Mouse (Mus musculus): ENCODE measurements around the gene Wsb2.
"Not testable (repeated sequence)": the region's sequence is repeated elsewhere in the genome, so short reads cannot be mapped to it uniquely, and the experiment has no call there.

Wsb2 gene

GRCm38 (mm10) chr5:117357129-117357477 is at the start of gene Wsb2:
Gene Wsb2, plus strand, starts transcription at chr5:117357304.
- peak; percentile 70 to 74 for DNase-seq (ENCODE audit: low spot score in 2 of 2)

- peak; percentile 56 to 65 for DNase-seq (ENCODE audit: low spot score in 2 of 2)
These were observed 49.4 kb upstream of the Wsb2 start for GRCm38 (mm10) chr5:117307699-117308098.

DNA sequence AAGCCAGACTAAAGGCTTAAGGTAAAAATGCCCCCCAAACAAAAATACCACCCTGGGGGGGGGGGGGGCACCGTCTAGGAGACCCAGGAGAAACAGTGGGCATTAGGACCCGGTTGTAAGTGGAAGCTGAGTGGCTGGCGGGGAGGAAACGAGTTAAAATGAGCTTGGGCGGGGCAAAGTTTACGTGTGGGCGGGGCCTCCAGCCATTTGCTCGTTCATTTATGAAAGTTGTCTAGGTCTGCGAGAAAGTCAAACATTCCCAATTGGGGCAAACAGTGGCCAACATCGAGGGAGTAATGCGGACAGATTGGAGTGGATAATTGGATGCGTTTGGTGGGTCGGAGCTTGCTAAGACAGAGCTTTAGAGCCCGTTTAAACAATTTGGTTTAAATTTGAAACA is 43.7 kb upstream of the Wsb2 start:
- DNase-seq (ENCODE audit: low spot score in 2 of 2) = no peak

GRCm38 (mm10) chr5:117313909-117314308 is 43.2 kb upstream of the Wsb2 start:
- no peak for DNase-seq (ENCODE audit: low spot score in 2 of 2)

DNA sequence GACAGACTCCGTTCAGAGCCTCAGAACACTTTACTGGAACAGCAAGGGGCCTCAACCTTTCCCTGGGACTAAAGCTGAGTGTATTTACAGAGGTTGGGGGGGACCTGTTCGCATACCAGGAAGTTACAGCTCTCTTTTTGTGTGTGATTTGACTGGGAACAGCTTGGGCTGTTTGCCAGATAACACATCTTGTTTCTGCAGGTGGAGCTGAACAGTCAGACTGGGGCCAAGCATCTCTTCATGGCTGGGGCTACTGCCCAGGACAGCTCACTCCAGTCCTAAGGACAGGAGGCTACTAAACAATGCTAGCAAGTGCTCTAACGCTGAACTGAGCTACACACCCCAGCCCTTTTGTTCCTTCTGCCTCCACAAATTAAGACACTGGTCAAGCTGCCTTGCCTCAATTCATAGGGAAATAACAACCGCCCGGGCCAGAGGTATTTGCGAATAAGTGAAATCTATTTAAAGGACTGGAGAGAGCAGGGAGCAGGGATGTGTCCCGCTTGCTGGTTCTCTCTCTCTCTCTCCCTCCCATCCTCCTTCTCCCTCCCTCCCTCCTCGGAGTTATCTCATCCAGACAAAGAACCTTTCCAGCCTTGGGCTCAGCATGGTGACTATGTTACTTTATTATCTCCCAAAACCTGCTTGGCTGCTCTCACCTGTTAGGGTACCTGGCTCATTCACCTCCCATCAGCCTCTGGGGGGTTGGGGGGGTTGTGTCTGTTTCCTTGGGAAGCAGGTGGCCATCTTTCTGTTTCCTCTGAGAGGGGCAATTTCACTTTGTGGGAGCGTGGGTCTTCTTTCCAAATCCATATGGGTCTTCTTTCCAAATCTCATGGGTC is 42.3 kb upstream of the Wsb2 start:
- no peak for DNase-seq (ENCODE audit: low spot score in 2 of 2)

GRCm38 (mm10) chr5:117318741-117319629 is 38.1 kb upstream of the Wsb2 start, which contains the start of gene Vsig10:
Gene Vsig10, plus strand, starts transcription at chr5:117319083.
- DNase-seq (ENCODE audit: low spot score in 2 of 2) = peak; percentile 18 to 48

DNA sequence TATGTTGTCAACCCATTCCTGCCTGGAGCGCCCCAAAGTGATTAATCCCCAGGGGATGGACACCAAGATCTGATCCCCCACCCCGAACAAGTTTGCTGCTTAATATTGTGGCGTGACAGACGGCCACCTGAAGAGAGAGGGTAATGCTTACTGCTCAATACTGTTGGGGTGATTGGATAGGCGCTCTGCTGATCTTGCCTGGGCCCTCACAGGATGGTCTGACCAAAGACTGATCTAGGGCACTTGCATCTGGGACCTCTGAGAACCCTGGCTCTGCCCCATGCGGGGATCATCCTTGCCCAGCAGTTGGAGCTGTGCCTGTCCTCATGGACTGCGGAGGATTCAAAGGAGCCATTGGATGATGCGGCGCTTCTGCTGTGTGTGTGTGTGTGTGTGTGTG is 33.4 kb upstream of the Wsb2 start:
- no peak for DNase-seq (ENCODE audit: low spot score in 2 of 2)

DNA sequence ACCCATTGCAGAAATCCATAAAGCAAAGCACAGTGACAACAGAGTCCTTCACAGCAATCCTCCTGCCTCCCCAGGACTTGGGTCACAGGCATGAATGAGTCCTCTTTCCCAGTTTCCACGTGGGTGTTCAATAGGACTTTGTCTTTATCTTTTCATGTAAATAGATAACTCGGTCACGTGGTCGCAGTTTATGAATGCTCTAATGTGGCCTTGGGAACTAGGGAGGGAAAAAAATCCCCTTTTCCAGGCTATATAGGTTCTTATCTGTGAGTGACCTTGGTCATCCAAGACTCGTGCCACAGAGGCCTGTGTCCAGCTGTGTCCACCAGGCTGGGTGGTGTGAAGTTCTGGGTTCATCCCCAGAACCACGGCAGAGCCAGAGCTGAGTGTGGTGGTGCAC is 30.7 kb upstream of the Wsb2 start:
- DNase-seq (ENCODE audit: low spot score in 2 of 2) = no peak

GRCm38 (mm10) chr5:117330457-117330856 is 26.6 kb upstream of the Wsb2 start:
- DNase-seq (ENCODE audit: low spot score in 2 of 2) = no peak

- no peak for DNase-seq (ENCODE audit: low spot score in 2 of 2)
These were observed 19.1 kb upstream of the Wsb2 start for GRCm38 (mm10) chr5:117337999-117338398.

DNA sequence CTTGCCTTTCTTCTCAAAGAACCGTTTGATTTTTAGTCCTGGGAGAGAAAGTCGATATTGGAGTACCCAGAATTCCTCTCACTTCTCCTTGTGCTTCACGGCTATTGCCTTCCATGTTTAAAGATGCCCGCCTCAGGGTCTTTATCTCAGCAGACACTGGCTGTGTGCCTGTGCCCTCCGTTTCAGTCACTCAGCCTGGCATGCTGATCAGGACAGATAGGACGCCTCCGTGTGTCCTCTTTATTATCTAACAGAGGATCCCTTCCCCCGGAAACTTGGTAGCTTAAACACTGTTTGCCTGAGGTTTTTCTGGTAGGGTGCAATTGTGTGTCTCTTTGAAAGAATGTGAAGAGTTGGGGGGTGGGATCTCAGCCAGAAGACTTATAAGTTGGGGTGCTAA is 18.6 kb upstream of the Wsb2 start:
- no peak for DNase-seq (ENCODE audit: low spot score in 2 of 2)

DNA sequence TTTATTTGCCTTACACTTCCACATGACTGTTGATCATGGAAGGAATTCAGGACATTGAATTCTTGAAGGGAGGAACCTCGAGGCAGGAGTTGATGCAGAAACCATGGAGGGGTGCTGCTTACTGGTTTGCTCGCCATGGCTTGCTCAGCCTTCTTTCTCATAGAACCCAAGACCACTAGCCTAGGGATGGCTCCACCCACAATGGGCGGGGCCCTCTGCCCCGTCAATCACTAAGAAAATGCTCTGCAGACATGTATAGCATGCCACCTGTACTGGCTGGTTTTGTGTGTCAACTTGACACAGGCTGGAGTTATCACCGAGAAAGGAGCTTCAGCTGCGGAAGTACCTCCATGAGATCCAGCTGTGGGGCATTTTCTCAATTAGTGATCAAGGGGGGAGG is 17.0 kb upstream of the Wsb2 start:
- no peak for DNase-seq (ENCODE audit: low spot score in 2 of 2)

GRCm38 (mm10) chr5:117341896-117342295 is 15.2 kb upstream of the Wsb2 start:
- DNase-seq (ENCODE audit: low spot score in 2 of 2) = no peak

DNA sequence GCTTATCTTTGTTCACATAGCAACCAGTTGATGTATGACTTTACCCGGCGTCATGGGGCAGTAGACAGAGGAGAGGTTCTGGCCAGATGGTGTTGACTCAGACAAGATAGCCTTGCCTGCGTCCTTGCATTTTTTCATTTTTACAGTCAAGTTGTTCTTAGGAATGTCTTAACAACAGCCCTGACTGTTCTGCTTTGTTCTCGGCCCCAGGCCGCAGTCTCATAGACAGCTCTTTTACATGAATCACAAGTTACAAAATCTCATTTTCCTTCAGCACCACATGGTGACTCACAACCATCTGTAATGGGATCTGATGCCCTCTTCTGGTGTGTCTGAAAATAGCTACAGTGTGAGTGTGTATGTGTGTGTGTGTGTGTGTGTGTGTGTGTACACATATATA is 12.6 kb upstream of the Wsb2 start:
- DNase-seq (ENCODE audit: low spot score in 2 of 2) = not testable (repeated sequence)

DNA sequence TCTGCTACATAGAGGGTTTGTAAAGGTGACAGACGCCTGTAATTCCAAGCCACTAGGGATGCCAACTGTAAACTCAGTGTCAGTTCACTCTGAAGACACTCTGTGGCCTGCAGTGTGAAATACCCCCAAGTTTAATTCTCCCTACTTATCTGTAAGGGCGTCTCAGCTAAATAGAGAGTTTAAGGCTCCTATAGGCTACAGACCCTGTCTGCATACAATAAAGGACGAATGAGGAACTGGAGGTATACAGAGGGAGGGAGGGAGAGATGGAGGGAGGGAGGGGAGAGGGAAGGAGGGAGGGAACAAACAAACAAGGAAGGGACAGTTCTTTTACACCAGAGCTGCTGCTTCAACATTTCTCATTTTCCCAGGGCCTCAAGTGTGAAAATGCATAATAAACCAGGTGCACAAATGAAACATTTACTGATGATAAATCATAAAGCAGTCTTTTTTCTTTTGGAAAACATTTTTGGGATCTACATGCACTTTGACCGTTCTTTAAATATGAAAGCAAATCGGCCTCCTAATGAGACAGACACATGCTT is 11.6 kb upstream of the Wsb2 start:
- DNase-seq (ENCODE audit: low spot score in 2 of 2) = no peak

- no peak for DNase-seq (ENCODE audit: low spot score in 2 of 2)
These were observed 10.8 kb upstream of the Wsb2 start for GRCm38 (mm10) chr5:117346281-117346680.

DNA sequence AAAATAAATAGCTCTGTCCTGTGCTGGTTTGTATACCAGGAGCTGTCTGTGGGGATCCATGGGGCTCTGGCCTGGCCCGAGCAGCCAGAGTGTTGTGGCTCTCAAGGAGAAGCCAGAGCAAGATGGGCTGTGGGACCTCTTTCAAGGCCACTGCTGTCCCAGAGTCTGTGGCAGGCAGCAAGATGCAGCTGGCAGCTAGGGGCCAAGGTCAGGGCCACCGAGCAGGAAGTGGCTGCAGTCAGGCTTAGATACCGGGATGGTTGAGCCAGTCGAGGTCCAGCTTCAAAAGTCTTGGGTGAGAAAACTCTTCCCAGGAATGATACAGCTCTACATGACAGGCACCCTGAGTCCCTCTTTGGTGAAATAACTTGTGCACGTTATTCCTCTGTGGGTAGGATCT is 10.1 kb upstream of the Wsb2 start:
- DNase-seq (ENCODE audit: low spot score in 2 of 2) = no peak

DNA sequence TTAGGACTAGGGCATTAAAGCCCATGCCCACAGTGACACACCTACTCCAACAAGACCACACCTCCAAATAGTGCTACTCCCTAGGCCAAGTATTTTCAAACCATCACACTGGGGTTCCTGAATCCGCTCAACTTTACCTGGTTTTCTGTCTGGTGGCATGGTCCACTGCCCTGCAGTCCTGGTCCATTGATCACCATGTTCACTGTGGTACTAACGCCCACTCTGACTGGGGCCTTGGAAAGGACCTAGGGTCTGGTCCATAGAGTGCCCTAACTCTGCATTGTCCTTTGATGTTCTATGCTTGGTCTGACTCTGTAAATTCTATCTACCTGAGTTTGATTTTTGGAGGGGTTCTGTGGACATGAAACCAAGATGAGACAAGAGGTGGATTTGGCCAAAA is 9.3 kb upstream of the Wsb2 start:
- no peak for DNase-seq (ENCODE audit: low spot score in 2 of 2)

DNA sequence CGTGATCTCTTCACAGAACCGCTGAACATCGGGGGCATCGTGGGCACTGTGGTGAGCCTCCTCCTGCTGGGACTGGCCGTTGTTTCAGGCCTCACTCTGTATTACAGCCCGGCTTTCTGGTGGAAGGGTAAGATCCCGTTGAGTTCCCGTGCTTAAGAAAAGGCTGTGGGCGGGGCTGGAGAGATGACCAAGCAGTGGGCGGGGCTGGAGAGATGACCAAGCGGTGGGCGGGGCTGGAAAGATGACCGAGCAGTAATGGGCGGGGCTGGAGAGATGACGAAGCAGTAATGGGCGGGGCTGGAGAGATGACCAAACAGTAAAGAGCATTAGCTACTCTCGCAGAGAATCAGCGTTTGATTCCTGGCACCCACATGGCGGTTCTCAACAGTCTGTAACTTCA is 8.8 kb upstream of the Wsb2 start:
- peak; percentile 40 to 50 for DNase-seq (ENCODE audit: low spot score in 2 of 2)

GRCm38 (mm10) chr5:117354121-117354520 is 3.0 kb upstream of the Wsb2 start:
- no peak for DNase-seq (ENCODE audit: low spot score in 2 of 2)

DNA sequence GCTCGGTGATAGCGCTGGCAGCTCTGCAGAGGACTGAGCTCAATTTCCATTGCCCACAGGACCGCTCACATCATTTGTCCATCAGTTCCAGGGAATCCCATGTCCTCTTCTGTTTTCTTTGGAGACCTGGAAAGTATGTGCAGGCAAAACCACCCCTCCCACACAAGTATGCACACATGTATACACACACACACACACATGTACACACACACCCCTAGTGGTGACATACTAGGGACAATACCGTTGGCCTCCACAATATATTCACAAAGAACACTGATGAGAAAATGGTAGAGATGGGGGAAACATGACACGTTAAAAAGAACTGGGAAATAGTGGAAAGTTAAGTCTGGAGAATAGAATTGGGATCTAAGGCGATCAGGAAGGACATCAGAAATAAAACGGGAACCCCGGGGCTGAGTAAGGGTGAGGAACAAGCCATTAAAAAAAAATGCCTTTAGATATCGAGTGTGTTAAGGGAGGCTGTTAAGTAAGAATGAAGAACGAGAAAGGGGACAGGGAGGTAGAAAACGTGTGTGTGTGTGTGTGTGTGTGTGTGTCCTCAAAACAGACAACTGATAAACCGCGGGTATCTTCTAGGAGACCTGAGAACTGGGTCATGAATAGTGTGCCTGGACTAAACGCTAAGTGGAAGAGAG is 1.3 kb upstream of the Wsb2 start:
- DNase-seq (ENCODE audit: low spot score in 2 of 2) = no peak

Data from right cerebral cortex, adult 2 months (tissue).